Comparison of ENCODE assay signal across 9 mouse cellular contexts in the genomic region with DNA sequence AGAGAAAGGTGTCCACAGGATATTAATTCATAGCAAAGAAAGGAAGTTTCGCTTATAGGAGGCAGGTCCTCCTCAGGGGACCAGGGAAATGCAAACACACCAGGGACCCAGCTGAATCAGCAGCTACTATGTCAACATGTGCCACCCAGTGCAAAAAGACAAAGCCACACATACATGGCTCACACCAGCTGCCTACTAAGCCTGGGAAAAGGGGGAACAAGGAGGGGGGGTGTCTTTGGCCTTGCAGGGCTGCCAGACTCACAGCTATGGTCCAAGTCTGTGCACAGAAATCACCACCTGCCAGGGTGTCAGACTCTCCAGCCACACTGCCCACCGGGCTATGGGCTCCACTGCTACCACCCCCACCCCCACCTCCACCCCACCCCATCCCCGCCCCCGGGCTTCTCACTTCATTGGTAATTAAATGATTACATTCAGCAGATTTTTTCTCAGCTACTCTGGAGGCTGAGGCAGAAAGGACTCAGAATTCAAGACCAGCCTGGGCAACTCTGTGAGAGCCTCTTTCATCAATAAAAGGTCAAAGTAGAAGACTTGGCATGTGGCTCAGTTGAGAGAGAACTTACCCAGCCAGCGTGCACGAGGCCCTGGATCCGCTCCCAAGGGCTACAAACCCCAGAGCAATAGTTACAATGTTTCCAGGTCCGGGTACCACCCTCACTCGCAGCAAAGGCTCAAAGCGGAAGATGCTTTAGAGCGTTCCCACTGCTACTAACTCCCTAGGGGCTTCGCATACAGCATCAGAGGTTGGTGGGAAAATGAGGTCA. TPM values are rescaled to one million over a fixed set of nuclear protein-coding genes. Genes with fewer than 3 reads are reported as not detected.
DNase-seq lines count a peak whose midpoint lies in the region; ATAC-seq lines count a peak whose summit lies in the region.
"Had no signal": no experiment of that assay in that cellular context is flagged by ENCODE, and none has a peak within 500 bp of the region (broad histone marks: within the 10 kb centered on the region; RNA-seq: fewer than 3 reads in every experiment).

No protein-coding gene starts in this region.

- H3K27me3 ChIP-seq in embryonic facial prominence, embryonic 12.5 days: no peaks in the 10 kb centered on the region
- no peaks in the 10 kb centered on the region for H3K27me3 ChIP-seq in hindbrain, embryonic 14.5 days (ENCODE audit: control insufficient read depth, insufficient read depth, low read length)
- no peaks in the 10 kb centered on the region for H3K27me3 ChIP-seq in neural tube, embryonic 13.5 days

- no peak for ATAC-seq in embryonic facial prominence, embryonic 12.5 days (ENCODE audit: insufficient number of reproducible peaks, insufficient read depth, low FRiP score, low TSS enrichment)
- no peak for ATAC-seq in hindbrain, embryonic 14.5 days (ENCODE audit: low FRiP score)
- ATAC-seq in neural tube, embryonic 13.5 days (ENCODE audit: low read depth): no peak

- DNase-seq in kidney, postnatal 25 days: peak; percentile 42 to 68
- DNase-seq in kidney, adult 11 months: no peak
- DNase-seq in hindbrain, embryonic 14.5 days (ENCODE audit: low spot score): no peak
- no peak for DNase-seq in spleen, postnatal 14 days (ENCODE audit: low spot score in 2 of 2)
- DNase-seq in spleen, postnatal 4 days (ENCODE audit: low spot score in 2 of 2): no peak
- no peak for DNase-seq in kidney, postnatal 4 days
- DNase-seq: heart, adult 2 months had no signal

- no peak overlapping the region for H3K9ac ChIP-seq in embryonic facial prominence, embryonic 12.5 days
- no peak overlapping the region; the same call in 1 of the 2 replicates for H3K9ac ChIP-seq in hindbrain, embryonic 14.5 days
- peak overlapping the region; percentile 52; the same call in 1 of the 2 replicates for H3K9ac ChIP-seq in neural tube, embryonic 13.5 days

- H3K9me3 ChIP-seq in embryonic facial prominence, embryonic 12.5 days: no peaks in the 10 kb centered on the region
- no peaks in the 10 kb centered on the region for H3K9me3 ChIP-seq in hindbrain, embryonic 14.5 days (ENCODE audit: control insufficient read depth, low read length)
- no peaks in the 10 kb centered on the region for H3K9me3 ChIP-seq in neural tube, embryonic 13.5 days

- 60% methylated on average over 12 of the region's 12 CpGs for WGBS in embryonic facial prominence, embryonic 12.5 days
- WGBS in hindbrain, embryonic 14.5 days: 37% methylated on average over 12 of the region's 12 CpGs
- WGBS in neural tube, embryonic 13.5 days: 31% methylated on average over 12 of the region's 12 CpGs

- H3K4me1 ChIP-seq in embryonic facial prominence, embryonic 12.5 days: peaks cover 81% of the 10 kb centered on the region
- H3K4me1 ChIP-seq in hindbrain, embryonic 14.5 days (replicated peaks; ENCODE audit: control insufficient read depth, insufficient read depth, low read length): peaks cover 80% of the 10 kb centered on the region
- peaks cover 94% of the 10 kb centered on the region for H3K4me1 ChIP-seq in neural tube, embryonic 13.5 days (replicated peaks)

- H3K36me3 ChIP-seq in embryonic facial prominence, embryonic 12.5 days: no peaks in the 10 kb centered on the region
- no peaks in the 10 kb centered on the region for H3K36me3 ChIP-seq in hindbrain, embryonic 14.5 days (replicated peaks; ENCODE audit: control insufficient read depth, insufficient read depth)
- no peaks in the 10 kb centered on the region for H3K36me3 ChIP-seq in neural tube, embryonic 13.5 days

- H3K4me2 ChIP-seq in embryonic facial prominence, embryonic 12.5 days (replicated peaks): no peak overlapping the region
- peak overlapping the region; percentile 9 for H3K4me2 ChIP-seq in hindbrain, embryonic 14.5 days (replicated peaks)
- peak overlapping the region; percentile 26 for H3K4me2 ChIP-seq in neural tube, embryonic 13.5 days

- no peak overlapping the region for H3K4me3 ChIP-seq in embryonic facial prominence, embryonic 12.5 days
- no peak overlapping the region for H3K4me3 ChIP-seq in hindbrain, embryonic 14.5 days (replicated peaks; ENCODE audit: low read length)
- no peak overlapping the region for H3K4me3 ChIP-seq in neural tube, embryonic 13.5 days
- H3K4me3 ChIP-seq: heart, adult 2 months had no signal

- H3K27ac ChIP-seq in embryonic facial prominence, embryonic 12.5 days: peak overlapping the region; percentile 61; the same call in 1 of the 2 replicates
- peak overlapping the region; percentile 52 for H3K27ac ChIP-seq in hindbrain, embryonic 14.5 days
- H3K27ac ChIP-seq in neural tube, embryonic 13.5 days (replicated peaks): peak overlapping the region; percentile 78
- H3K27ac ChIP-seq: heart, adult 2 months had no signal

RNA-seq across cellular contexts. Expression of gene Ncor2, which starts 6.0 kb away (rescaled TPM):
- 31.6 and 33.4 TPM in 2 replicates for polyA plus RNA-seq in embryonic facial prominence, embryonic 12.5 days (2016; fragmentation: Nextera tagmentation; extraction: Ambion mirVana)
- polyA plus RNA-seq in hindbrain, embryonic 14.5 days (2014; fragmentation: Nextera tagmentation; extraction: Ambion mirVana): 26.0 and 27.4 TPM in 2 replicates
- 29.2 and 30.4 TPM in 2 replicates for polyA plus RNA-seq in neural tube, embryonic 13.5 days (2015; fragmentation: Nextera tagmentation; extraction: Ambion mirVana)

Comparison
In these comparisons a context has a peak if more than half of its experiments do, and no peak if none do; other contexts are left out.
1. DNase-seq: peak in kidney, postnatal 25 days (2 of 2); none in kidney, adult 11 months (single experiment), hindbrain, embryonic 14.5 days (single experiment), spleen, postnatal 14 days (0 of 2), spleen, postnatal 4 days (0 of 2) and kidney, postnatal 4 days (0 of 2).
2. Peak in every context shown above with its lines, with median percentiles within 50 percentile points of each other: H3K27ac ChIP-seq.